Mouse (Mus musculus): Measurements from ENCODE around the gene Utp6. TPM values are rescaled to one million over a fixed set of nuclear protein-coding genes. Genes with fewer than 3 reads are reported as not detected.
A peak's percentile ranks its signal among the peaks of the same experiment; 100 is the strongest.

The Utp6 gene
- total and polyA plus RNA-seq, 3 experiments: 88.6 to 97.9 TPM; not detected in 1

- DNase-seq (ENCODE audit: low read depth, low spot score): no peak
- Histone ChIP-seq H3K27ac (ENCODE audit: control insufficient read depth, low read depth, low read length) (peak overlapping the region; percentile 26; the same call in 1 of the 2 replicates), H3K79me2 (ENCODE audit: control insufficient read depth, insufficient read depth, low read length, poor library complexity) (no peaks in the 10 kb centered on the region), H3K9ac (ENCODE audit: control insufficient read depth, low read depth, low read length, poor library complexity, severe bottlenecking) (no peak overlapping the region), H3K4me1 (ENCODE audit: control insufficient read depth in 1 of 2, insufficient read depth in 2 of 2, low read length in 2 of 2) (peaks cover 7 to 18% of the 10 kb centered on the region in 2 experiments; a peak in 3 of 4 replicates), H3K9me3 (replicated peaks; ENCODE audit: insufficient read depth, low read length) (no peaks in the 10 kb centered on the region), H3K4me3 (ENCODE audit: control insufficient read depth in 1 of 2, insufficient read depth in 1 of 2, low read depth in 2 of 2, low read length in 2 of 2) (no peak overlapping the region), H3K27me3 (ENCODE audit: control insufficient read depth in 1 of 2, insufficient read depth in 2 of 2, low read length in 2 of 2) (peaks cover 0 to 2% of the 10 kb centered on the region in 2 experiments; a peak in 1 of 4 replicates), H3K36me3 (ENCODE audit: control insufficient read depth in 1 of 2, insufficient read depth in 2 of 2, low read length in 2 of 2) (peaks cover 0 to 12% of the 10 kb centered on the region in 2 experiments; a peak in 2 of 4 replicates)
- no peak for TF ChIP-seq KAT2A (conservative IDR thresholded peaks at IDR 0.05; ENCODE audit: low read depth, low read length)
- no peak for TF ChIP-seq USF2 (IDR thresholded peaks at IDR 0.05; ENCODE audit: borderline replicate concordance in 1 of 2, insufficient read depth in 1 of 2, low read depth in 1 of 2, low read length in 2 of 2)
- no peak for TF ChIP-seq ZKSCAN1 (IDR thresholded peaks at IDR 0.05; ENCODE audit: low read depth, low read length)
- TF ChIP-seq RCOR1 (IDR thresholded peaks at IDR 0.05; ENCODE audit: low read depth, low read length): no peak
- TF ChIP-seq BHLHE40 (IDR thresholded peaks at IDR 0.05; ENCODE audit: borderline replicate concordance, low read depth, low read length): no peak
- TF ChIP-seq ZNF384 (IDR thresholded peaks at IDR 0.05; ENCODE audit: low read depth, low read length): peak; percentile 88
- no peak for TF ChIP-seq E2F4 (IDR thresholded peaks at IDR 0.05; ENCODE audit: borderline replicate concordance, low read depth, low read length)
- TF ChIP-seq TBP (IDR thresholded peaks at IDR 0.05; ENCODE audit: low read depth, low read length): no peak
- TF ChIP-seq GABPA (IDR thresholded peaks at IDR 0.05; ENCODE audit: low read depth, low read length): no peak
- no peak for TF ChIP-seq POLR2AphosphoS5 (IDR thresholded peaks at IDR 0.05; ENCODE audit: borderline replicate concordance, low read depth, low read length)
- no peak for TF ChIP-seq NRF1 (IDR thresholded peaks at IDR 0.05; ENCODE audit: insufficient read depth, low read depth, low read length, poor library complexity, severe bottlenecking)
- no peak for TF ChIP-seq POLR2A (IDR thresholded peaks at IDR 0.05; ENCODE audit: control insufficient read depth in 1 of 2, insufficient read depth in 1 of 2, low read depth in 1 of 2, low read length in 2 of 2, poor library complexity in 1 of 2)
- TF ChIP-seq GATA1 (IDR thresholded peaks at IDR 0.05; ENCODE audit: low read depth, low read length): peak; percentile 35; the same call in 1 of the 2 replicates
- TF ChIP-seq HCFC1 (IDR thresholded peaks at IDR 0.05; ENCODE audit: low read depth, low read length): no peak
- TF ChIP-seq SIN3A (IDR thresholded peaks at IDR 0.05; ENCODE audit: low read length): 0 out of 2 replicates have a peak, but pooled peaks have one; percentile 15
- TF ChIP-seq USF1 (IDR thresholded peaks at IDR 0.05; ENCODE audit: low read depth, low read length): peak; percentile 85
- TF ChIP-seq TAL1 (IDR thresholded peaks at IDR 0.05; ENCODE audit: low read length): no peak
- TF ChIP-seq ZC3H11A (IDR thresholded peaks at IDR 0.05; ENCODE audit: low read depth, low read length): no peak
- TF ChIP-seq NELFE (IDR thresholded peaks at IDR 0.05; ENCODE audit: low read depth, low read length): no peak
- TF ChIP-seq MAZ (IDR thresholded peaks at IDR 0.05; ENCODE audit: low read depth, low read length): no peak
- no peak for TF ChIP-seq MYC (IDR thresholded peaks at IDR 0.05; ENCODE audit: low read depth, low read length)
These were observed 75.8 kb downstream of the Utp6 start for GRCm38 (mm10) chr11:79886395-79886794.
